Mouse (Mus musculus): Measurements from ENCODE around the gene Arg1.

GRCm38 (mm10) chr10:24930143-24930542, 2.9 kb upstream of the Arg1 start:
- TF ChIP-seq POLR2A (IDR thresholded peaks at IDR 0.05; ENCODE audit: borderline replicate concordance, low read depth, low read length), result no peak
- no peak for TF ChIP-seq CTCF (IDR thresholded peaks at IDR 0.05; ENCODE audit: low read depth, low read length)
